Mouse (Mus musculus) liver, adult 2 months (tissue): ENCODE results near the gene Tyrobp.

Source experiments
- CTCF ChIP-seq: fragments of 200-500 bp; IDR thresholded peaks from 2 replicates; pipeline ENCODE4 v1.5.1; 2011; ENCODE audit warnings: low read depth, low read length, control low read depth
- POLR2A ChIP-seq: fragments of 200-500 bp; IDR thresholded peaks from 2 replicates; pipeline ENCODE4 v1.6.1; 2011; ENCODE audit warnings: low read length, control low read depth; ENCODE audit not compliant: insufficient read depth; ENCODE audit errors: extremely low read depth

DNA sequence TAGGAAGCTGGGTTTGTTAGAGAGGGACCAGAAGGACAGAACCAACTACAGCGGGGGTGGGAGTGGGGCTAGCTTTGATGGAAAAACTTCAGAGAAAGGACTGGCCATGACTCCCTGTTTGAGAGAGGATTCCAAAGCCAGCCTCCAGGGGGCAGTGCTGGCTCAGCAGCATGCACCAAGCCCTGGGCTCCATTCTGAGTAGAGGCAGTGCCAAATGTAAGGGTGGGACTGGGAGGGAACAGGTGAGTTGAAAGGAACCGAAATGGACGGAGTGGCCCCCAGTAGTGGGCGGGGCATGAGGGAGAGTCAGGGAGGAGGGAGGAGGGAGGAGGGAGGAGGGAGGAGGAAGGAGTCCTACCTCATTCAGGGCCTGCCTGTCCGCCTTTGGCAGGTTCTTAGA lies 27.1 kb downstream of the Tyrobp start:
- TF ChIP-seq CTCF (peak; percentile 94), POLR2A (no peak)
